Mouse (Mus musculus): Measurements from ENCODE around the gene Fam149b. TPM values are rescaled to one million over a fixed set of nuclear protein-coding genes. Genes with fewer than 3 reads are reported as not detected.

Gene Fam149b
- 11.2 and 17.6 TPM in 2 replicates for polyA plus RNA-seq (2012; ENCODE audit: low replicate concordance)

DNA sequence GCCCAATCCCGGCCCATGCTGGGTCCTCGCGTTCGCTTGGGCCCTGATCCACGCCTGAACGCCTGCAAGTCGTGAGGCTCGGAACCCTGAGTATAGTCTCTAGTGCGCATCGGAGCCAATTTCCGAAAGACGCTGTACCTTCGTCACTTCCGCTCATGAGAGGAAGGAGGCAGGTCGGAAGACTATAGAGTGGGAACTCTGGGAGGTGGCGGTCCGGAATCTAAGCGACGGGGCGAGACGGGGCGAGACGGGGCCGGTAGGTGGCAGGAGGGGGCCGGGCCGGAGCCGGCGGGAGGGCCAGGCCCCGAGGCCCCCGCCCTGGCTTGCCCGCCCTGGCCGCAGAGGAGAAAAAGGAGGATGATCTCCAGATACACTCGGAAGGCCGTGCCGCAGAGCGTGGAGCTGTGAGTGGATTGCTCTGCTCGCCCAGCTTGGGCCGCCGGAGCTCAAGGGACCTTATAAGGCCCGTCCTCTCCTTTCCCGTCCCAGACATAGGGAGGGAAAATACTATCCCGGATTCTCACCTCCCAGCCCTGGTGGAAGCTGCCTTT, at the start of gene Fam149b, which contains the start of gene Ecd:
TSS of gene Fam149b (plus strand) at position 172 of the 551 bp plus-strand sequence.
TSS of gene Ecd (minus strand) at position 131 of the 551 bp plus-strand sequence.

DNA sequence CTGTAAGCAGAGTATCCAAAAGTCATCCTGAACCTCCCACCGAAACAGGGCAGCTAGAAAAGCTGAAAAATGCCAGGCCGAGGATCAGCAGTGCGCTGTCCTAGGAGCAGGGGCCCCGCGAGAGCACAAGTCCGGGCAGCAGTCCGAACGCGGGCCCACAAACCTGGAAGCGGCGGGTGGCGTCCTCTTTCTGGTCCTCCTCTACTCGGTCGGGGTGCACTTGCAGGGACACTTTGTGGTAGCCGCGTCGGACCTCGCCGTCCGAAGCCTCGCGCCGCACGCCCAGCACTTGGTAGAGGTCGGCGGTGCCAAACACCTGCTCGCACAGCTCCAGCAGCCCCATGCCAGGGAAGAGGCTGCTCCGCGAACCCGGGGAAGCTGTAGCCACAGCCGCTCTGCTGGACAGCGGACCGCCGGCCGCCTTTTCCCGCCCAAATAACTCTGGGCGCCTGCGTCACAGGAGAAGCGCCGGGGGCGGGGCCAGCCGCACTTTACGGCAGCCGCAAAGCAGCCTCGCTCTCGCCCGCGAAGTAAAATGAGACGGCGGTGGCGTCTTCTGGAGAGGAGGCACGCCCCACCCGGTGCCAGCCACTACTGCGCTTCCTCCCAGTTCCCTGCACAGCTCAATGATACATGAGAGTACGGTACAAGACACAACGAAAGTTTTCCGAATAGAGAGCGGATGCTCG, 40.6 kb downstream of the Fam149b start, which contains the start of gene Dnajc9:
TSS of gene Dnajc9 (minus strand) at position 470 of the 689 bp plus-strand sequence.

DNA sequence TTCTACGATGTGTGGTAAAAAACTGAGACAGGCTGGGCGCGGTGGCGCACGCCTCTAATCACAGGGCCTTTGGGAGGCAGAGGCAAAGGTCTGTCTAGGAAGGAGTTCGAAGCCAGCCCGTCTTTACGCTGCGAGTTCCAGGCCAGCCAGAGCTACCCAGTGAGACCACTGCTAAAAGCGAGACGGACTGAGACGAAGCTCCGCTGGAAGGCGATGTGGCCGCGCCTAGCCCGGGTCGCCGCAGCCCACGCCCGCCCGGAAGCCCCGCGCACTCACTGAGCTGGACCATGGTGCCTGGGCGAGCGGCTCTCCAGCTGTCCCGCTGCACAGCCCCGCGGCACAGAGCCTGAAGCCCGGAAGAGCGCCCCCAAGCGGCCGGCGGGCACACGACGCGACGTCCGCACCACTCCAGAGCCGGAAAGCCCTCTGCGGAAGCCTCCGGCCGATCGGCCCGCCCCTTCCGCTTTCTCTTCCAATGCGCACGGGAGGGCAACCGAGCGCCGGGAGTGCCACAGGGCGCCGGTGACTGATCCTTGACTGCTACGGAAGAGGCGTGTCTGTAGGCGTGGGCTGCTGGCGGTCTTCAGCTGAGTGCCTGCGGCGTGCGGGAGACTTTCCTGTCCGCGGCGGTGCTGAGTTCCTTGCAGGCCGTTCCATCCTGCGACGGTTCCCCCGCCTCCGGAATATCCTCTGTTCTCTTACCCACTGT, 45.4 kb downstream of the Fam149b start, which contains the start of gene Mrps16:
TSS of gene Mrps16 (minus strand) at position 430 of the 709 bp plus-strand sequence.

Other genes starting within 250 kb of the Fam149b start
- gene Saysd1, start 209.6 kb upstream of the Fam149b start, polyA plus RNA-seq (2012; ENCODE audit: low replicate concordance): 8.4 and 9.9 TPM in 2 replicates
- 10.8 and 18.9 TPM in 2 replicates for gene Kcnk5, start 166.4 kb upstream of the Fam149b start, polyA plus RNA-seq (2012; ENCODE audit: low replicate concordance)
- gene Kcnk16, start 79.0 kb upstream of the Fam149b start, polyA plus RNA-seq (2012; ENCODE audit: low replicate concordance): not detected in 2 replicates
- 0.42 and 2.9 TPM in 2 replicates for gene Nudt13, start 53.5 kb upstream of the Fam149b start, polyA plus RNA-seq (2012; ENCODE audit: low replicate concordance)
- 21.0 and 28.1 TPM in 2 replicates for gene Ecd, start within 50 bp of the Fam149b start, polyA plus RNA-seq (2012; ENCODE audit: low replicate concordance)
- gene Dnajc9, start 40.7 kb downstream of the Fam149b start, polyA plus RNA-seq (2012; ENCODE audit: low replicate concordance): 72.0 and 133 TPM in 2 replicates
- gene Mrps16, start 45.5 kb downstream of the Fam149b start, polyA plus RNA-seq (2012; ENCODE audit: low replicate concordance): 20.6 and 27.5 TPM in 2 replicates
- not detected in 2 replicates for gene Cfap70, start 104.1 kb downstream of the Fam149b start, polyA plus RNA-seq (2012; ENCODE audit: low replicate concordance)
- gene Anxa7, start 132.0 kb downstream of the Fam149b start, polyA plus RNA-seq (2012; ENCODE audit: low replicate concordance): 44.4 and 101 TPM in 2 replicates
- not detected in 2 replicates for gene Mss51, start 148.7 kb downstream of the Fam149b start, polyA plus RNA-seq (2012; ENCODE audit: low replicate concordance)
- gene Ppp3cb, start 198.4 kb downstream of the Fam149b start, polyA plus RNA-seq (2012; ENCODE audit: low replicate concordance): 4.2 and 8.2 TPM in 2 replicates